Mouse (Mus musculus) ovary, adult 18-20 months (tissue): ENCODE data around the gene Alkbh1.

Experiments used
- DNase-seq: peaks from one replicate; pipeline ENCODE4 v3.0.0; 2022; ENCODE audit warnings: low spot score, mixed read lengths

The Alkbh1 gene

GRCm38 (mm10) chr12:87381380-87381682 is 62.5 kb downstream of the Alkbh1 start:
- DNase-seq: no peak

DNA sequence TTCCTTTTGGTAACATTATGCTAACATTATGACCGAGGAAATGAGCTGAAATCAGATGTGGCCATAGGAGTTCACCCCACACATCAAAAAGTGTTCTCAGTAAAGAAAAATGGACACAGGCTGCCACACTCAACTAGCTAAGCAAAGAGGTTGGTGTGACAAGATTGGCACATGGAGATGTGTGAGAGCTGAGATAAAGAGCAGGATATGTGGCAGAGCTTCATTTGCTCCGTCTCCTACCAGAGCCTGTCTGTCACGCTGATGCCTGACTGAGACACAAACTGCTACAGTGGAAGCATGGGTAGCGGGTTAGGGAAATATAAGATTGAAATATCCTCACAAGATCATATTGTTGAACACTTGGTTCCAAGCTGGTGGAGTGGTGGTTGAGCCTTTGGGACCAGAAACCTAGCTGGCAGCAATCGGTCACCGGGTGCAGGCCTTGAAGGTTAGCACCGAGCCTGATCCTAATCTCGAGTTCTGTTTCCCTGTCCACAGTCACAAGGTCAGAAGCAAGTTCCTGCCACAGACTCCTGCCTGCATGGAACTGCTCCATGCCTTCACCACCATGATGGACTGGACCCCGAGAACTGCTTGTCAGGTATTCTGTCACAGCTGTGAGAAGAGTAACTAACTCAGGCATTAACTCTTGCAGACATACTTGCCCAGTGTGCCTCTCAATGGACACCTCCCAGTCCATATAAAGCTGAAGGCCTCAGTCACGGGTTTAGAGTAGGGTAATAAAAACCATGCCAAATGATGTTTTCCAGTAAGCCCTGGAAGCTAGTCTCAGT is 63.0 kb downstream of the Alkbh1 start:
- no peak for DNase-seq

- DNase-seq: no peak
Observed at GRCm38 (mm10) chr12:87379496-87379895, 64.3 kb downstream of the Alkbh1 start.
